Mouse (Mus musculus) liver, embryonic 14.5 days (tissue): ENCODE measurements around the gene Radil.

Experiments used
- CTCF ChIP-seq: IDR thresholded peaks from 2 replicates; pipeline ENCODE4 v1.5.1; 2016; ENCODE audit warnings: antibody characterized with exemption, low read depth, control low read depth
- EP300 ChIP-seq: IDR thresholded peaks from 2 replicates; pipeline ENCODE4 v1.6.1; 2016; ENCODE audit warnings: antibody characterized with exemption, low read depth

DNA sequence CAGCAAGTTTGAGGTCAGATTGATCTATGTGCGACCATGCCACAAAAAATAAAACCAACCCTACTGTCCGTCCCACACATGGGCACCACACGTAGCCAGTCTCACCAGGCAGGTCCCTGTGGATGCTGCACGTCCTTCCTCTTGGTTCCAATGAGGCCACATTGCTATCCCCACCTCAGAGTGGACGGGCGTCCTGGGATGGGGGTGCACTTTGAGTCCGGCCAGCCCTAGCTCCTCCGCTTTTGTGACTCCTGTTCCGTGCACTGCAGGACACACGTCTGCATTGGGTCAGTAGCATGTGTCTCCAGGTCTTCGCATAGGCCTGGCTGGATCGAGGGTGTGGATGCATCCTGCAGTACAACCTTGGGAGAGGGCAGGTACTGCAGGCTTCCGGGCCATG, 82.5 kb downstream of the Radil start:
- TF ChIP-seq CTCF (no peak), EP300 (no peak)
